Mouse (Mus musculus) lung, postnatal 14 days (tissue): ENCODE results near the gene Bcor.
A peak's percentile ranks its signal among the peaks of the same experiment; 100 is the strongest.

Experiments used
- DNase-seq: peaks from one replicate; pipeline ENCODE4 v3.0.0; 2021

The Bcor gene

DNA sequence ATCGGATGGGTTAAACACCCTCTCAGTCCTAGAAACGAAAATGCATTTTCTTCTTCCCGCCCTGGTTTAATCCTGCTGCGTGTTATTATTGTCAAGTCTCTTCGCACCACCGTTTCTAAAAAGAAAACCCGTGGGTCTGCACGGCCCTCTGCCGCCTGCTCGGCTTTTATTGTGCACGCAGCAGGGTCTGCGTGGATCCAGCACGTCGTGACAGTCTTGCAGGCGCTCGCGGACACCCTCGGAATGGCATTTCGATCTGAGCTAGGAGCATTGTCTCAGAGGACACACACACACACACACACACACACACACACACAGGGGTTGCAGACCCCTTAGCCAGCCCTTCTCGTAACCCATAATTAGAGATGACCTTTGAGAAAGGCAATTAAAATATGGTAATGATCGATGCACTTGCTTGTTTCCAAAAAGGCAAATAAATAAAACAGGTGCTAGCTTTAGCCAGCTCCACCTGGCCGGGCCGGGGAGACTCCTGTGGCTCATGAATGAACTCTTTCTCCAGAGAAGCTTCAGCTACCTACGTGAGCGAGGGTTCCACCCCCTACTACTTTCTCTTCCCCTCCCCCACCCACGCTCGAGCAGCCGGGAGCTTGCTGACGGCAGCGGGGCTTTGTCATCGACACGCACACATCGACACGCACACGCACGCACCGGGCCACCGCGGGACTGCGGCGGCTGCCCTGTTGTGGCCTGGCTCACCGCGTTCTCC lies 8.7 kb downstream of the Bcor start:
- DNase-seq: no peak

DNA sequence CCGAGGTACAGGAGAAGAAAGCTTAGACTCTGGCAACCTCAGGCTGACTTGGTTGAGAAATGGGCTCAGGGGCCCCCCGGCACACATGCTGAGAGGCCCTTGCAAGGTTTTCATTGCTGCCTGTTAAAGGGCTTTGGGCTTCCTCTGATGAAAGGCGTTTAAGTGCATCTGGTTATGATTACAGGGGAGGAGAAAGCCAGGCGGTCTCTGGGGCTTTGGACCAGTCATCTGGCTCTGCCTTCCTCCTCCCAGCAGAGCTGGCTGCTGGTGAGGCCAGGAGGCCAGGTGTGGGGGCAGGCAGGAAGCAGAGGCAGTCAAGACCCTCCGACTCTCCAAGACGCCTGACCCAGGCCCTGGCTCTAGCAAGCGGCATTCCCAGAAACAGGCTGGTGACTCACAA lies 9.7 kb downstream of the Bcor start:
- no peak for DNase-seq

DNA sequence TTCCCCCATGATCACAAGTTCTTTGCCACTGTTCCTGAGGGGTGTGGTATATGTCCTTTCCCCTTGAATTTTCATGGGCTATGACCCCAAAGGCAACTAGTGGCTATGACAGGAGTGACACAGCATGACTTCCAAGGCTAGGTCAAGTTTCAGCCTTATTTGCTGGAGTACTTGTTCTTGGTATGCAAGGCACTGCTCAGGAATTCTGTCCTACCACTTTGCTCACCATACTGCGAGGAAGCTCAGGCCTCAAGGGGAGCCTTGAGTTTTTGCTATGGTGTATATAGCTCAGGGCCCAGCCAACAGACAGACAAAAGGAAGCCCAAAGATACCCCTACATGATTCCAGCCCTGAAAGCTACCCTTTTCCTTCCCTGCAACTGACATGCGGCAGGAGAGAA lies 13.9 kb downstream of the Bcor start:
- DNase-seq: no peak

DNA sequence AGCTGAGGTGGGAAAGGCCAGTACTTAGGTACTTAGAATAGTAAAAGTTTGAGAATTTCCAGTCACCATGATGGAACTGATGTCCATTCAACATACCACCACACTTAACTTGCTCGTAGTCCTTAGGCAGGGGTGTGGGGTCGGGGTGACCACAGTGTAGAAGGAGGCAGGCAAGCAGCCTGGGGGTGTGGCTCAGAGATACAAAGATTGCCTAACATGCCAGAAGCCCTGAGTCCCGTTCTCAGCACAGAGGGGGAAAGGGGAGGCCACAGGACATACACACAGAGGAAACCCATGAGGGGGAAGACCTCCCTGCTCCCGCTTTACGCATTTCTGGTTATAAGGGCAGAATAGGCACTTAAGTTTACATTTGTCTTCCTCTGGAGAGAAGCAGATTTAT lies 17.3 kb downstream of the Bcor start:
- no peak for DNase-seq

DNA sequence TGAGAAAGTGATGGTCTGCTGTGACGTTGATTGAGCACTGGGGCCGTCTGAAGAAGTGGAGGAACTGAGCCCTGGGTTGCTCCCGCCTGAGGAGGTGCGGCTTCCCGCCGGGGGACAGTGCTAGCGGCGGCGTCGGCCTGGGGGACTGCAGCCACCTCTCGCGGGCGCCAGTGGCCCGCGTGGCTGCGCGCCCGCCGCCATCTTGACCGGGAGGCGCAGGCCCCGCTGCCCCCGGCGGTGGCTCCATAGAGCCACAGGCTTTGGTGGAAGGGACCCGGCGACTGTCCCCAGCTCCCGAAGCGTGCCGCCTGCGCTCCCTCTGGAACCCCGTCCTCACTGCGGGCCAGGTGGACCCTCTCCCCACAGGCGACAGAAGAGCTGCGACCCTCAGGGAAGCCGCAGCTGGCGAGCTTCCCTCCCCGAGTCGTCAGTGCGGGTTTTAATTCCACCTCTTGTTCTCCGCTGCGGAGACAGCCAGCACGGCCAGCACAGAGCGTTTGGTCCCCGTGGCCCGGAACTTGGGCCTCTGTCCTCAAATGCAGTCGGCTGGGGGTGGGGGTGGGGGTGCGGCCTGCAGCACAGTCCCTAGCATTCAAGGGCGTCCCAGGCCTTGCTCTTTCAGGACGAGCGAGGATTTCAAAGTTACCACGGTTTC lies 19.9 kb downstream of the Bcor start:
- DNase-seq: no peak

DNA sequence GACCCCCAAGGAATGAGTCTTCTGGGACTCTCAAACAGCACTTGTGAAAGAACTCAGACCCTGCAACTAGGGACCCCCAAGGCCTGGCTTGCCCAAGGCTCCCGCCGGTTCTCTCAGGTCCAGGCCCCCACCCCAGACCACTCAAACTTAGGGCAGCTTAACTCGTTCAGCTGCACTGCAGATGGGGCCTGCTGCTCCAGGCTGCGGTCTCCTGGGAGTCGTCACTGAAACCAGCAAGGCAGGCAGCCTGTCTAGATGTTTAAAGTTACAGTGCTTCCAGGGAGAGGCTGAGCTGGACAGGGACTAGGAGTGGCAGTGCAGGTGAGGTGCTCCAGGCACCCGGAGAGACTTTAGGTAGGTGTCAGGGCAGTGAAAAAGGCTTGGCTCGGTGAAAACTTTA lies 21.9 kb downstream of the Bcor start:
- no peak for DNase-seq

DNA sequence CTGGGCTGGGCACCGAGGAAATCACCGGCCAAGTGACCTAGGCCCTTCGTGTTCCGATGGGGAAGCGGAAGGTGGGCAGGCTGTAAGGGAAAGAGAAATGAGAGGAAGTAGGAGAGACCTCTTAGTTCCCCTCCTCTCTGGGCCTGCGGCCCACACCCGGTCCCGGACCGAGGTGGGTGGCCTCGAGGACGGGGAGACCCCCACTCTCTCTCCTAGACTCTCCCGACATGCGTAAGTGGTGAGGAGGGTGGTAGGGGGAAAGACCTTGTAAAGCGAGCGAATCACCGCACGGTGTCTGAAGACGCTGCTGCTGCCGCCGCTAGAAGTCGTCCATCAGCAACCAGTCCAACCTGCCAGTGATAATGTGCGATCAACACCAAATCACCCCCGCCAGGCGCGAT lies 23.0 kb downstream of the Bcor start:
- no peak for DNase-seq

DNA sequence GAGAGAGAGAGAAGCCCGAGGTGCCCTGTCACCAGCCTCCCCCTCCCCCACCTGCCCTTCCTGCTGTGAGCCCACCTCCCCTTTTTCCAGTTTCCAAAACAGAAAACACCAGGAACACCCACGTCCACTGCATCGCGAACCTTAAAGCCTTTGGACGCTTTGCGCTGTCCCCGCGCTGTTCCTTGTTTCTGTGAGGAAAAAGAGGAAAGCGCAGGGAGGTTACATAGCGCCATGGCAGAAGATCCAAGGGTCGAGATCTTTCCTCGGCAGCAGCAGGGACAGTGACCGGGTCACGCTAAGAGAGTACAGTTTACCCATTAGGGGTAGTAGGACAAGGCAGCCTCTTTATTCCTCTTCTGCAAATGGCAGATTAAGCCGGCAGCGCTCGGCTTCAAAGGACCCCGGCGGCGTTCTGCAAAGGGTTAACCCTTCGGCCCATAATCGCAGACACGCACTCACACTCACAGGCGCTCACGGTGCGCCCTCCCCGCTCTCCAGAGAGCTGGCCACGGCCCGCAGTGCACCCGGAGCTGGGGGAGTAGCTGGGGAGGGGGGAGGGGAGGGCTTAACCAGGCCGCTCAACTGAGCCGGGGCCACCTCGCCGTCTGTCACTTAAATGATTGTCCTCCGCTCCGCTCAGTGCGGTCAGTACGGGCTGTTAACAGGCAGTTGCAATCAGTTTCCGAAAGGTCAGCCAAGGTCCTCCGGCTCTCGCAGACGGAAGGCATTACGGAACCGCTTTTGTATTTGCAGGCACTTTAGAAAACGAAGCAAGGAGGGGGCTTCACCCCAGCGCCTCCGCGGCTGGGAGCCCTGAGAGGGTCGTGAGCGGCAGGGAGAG lies 23.7 kb downstream of the Bcor start:
- peak; percentile 64 for DNase-seq

DNA sequence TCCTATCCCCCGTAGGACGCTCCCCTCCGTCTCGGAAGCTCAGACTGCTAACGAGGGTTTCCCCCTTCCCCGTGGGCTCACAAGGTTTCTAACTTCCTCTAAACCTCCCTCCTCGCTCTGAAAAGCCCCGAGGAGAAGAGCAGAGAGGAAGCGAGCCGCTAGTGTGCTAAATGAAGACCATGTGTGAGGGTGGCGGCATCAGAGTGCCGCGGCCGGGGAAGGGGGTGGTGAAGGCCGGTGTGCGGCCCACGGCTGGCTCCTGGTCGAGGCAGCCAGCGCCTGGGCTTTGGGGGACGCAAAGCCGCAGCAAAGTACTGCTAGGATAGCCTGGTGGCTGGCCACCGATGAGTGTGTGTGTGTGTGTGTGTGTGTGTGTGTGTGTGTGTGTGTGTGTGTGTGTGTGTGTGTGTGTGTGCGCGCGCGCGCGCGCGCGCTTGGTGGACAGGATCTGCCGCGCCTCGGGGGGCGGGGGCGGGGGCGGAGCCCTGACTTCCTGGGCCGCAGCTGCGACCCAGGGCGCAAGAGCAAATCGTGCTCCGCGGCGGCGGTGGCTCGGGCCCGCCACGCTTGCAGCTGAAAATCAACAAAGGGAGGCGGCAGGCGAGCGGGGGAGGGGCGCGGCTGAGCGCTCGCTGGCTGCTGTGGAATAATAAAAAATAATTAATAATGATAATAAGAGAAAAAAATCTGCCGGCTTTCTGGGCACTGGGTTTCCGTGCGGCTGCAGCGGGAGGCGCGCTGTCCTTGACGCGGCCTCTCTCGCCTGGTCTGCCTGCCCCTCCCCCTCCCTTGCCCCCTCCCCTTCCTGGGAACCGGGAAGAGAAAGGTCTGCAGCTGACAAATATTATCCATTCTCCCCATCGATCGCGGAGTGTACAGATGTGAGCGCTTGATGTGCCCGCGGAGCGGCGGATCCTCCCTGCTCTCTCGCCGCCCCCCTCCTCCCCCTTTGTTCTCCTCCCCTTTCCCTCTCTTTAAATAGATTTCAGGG lies 24.7 kb downstream of the Bcor start:
- peak; percentile 75 for DNase-seq

DNA sequence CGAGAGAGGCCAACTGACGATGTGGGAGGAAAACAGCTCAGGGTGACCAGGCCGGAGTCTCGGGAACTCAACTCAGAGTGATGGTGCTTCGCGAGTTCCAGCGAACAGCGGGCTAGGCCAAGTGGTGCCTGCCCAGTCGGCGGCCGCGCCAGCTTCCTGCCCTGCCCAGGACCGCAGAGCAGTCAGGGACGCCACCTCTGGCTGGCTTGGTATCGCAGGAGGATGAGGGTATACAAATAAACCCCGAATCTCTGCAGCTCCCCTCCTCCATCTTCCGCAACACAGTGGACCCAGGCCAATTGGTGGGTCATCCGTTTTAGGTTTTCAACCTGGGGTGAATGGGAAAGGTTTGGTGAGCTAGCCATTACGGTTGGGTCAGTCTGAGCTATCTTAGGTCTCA lies 25.6 kb downstream of the Bcor start:
- DNase-seq: peak; percentile 82

DNA sequence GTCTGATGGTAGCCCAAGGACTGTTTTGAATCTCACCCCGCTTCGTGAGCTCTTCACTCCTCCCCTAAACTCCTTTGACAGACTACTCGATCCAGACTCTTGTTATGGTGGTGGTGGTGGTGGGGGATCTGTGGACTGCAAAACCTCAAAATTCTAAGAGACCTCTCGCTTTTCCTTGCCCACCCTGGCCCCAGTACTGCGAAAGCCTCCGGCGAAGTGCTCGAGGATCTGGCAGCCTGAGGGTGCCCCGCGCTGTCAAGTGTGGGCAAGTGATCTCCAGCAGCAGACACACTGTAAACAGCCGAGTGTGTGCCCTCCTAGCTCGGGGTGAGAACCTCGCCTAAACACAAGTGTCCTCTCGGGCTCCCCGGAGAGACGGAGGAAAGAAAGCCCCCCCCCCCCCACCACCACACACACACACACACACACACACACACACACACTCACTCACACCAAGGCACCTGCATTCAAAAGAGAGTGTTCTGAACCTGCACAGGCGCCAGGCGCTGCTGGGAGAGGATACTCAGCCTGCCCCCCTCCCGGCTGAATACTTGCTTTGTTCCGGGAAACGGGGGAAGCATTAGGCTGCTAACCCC lies 26.2 kb downstream of the Bcor start:
- DNase-seq: no peak

DNA sequence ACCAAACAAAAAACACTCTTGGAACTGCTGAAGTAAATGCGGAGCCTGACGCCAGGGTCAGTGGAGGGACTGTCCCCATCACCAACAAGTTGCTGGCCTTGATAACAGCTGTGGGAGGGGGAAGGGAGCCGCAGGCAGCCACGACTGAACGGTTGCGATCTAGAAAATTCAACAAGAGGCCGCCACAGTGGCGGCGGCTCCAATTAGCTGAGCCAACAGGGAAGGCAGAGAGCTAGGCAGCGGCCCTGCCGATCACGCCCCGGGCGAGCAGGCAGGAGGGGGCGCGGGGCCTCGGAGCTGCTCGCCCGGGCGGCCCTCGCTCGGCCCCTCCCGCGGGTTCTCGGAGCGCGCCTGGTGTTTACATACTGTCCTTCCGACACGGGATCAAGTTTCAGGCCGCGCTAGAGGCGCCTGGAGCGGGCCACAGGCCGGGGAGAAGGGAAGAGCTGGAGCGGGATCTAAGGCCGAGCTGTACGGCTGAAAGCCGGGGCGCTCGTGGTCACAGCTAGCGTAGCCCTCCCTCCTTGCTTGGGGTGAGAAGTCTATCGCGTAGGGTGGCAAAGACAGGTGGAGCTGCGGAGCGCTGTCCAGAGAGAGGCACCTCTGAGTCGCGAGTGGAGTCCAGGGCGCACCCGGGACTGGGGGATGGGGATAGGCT lies 26.8 kb downstream of the Bcor start:
- peak; percentile 67 for DNase-seq

DNA sequence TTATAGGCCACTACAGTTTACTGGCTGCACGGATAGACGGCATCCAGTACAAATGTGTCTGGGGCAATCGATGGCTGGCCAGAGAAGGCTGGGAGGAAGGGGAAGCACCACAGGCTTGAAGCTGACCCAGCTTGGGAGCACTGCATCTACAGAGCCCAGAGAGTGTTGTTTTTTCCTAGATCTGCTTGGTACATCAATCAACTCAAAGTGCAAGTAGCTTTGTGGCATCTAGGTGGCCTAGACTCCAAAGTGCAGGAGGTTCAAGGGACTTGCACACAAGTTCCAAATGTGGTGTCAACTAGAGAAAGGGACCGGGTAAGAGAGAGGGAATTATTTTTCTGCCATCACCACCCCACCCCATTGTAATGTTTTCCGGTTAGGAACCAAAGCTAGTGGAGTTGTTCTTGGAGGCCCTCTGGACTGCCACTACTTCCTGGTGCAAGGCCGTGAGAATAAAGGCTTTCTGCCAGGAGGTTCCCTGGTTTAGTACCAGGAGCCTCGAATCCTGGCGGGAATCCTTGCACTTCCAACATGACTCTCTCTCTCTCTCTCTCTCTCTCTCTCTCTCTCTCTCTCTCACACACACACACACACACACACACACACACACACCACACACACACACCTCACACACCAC lies 27.5 kb downstream of the Bcor start:
- DNase-seq: no peak

DNA sequence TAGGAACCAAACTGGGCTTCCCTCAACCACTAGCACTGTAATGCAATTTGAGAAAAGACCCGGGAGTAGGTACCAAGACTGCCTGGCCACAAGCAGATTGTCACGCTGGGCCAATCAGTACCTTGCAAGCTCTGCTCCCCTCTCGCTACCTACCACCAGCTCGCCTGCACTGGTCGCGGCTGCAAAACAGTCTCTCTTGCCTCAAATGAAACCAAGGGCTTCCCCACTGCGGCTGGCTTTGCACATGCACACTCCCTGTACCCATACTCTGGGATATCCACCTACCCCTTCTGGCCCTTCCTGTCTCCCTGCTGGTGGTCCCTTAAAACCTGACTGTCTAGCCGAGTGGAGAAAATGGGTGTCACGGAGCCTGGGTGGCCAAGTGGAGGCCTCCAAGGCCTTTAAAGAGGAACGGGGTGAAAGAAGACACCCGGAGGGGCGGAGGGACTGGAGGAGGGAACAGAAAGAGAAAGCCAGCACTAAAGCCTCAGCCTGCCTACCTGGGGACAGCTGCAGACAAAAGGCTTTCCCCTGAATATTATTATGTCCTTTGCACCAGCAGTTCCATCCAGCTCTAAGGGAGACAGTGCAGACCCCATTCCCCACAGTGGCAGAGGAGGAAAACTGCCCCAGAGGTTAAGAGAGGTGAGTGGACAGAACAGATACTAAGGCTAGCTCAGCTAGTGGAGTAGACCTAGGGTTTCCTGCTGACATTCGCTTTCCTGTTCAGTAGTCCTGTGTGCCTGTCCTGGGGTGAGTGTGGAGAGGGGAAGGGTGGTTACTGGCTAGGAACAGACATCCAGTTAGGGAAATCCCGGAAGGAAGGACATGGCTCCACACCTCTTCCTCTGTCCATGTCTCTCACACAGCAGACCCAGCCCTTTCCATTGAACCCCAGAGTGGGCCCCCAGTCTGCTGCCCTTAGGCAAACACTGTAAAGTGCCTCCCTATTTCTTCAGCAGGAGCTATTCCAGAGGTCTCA lies 30.0 kb downstream of the Bcor start:
- DNase-seq: no peak

DNA sequence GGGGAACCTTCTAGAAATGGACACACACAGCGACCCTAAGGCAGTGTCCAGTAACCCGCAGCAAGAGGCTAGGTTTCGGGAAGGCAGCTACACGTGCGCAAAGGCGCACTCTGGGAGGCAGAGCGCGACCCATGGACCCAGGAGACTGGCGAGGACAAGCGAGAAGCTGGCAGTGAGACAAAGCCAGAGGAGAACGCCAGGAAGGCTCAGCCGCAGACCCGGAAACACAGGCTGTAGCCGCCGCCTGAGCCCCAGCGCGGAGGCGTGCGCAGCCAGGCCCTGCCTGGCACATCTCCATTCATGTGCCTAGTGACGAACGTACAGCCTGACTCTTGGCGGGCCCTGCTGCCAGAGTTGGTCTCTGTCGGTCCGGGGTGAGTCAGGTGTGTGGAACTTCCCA lies 30.9 kb downstream of the Bcor start:
- peak; percentile 69 for DNase-seq

DNA sequence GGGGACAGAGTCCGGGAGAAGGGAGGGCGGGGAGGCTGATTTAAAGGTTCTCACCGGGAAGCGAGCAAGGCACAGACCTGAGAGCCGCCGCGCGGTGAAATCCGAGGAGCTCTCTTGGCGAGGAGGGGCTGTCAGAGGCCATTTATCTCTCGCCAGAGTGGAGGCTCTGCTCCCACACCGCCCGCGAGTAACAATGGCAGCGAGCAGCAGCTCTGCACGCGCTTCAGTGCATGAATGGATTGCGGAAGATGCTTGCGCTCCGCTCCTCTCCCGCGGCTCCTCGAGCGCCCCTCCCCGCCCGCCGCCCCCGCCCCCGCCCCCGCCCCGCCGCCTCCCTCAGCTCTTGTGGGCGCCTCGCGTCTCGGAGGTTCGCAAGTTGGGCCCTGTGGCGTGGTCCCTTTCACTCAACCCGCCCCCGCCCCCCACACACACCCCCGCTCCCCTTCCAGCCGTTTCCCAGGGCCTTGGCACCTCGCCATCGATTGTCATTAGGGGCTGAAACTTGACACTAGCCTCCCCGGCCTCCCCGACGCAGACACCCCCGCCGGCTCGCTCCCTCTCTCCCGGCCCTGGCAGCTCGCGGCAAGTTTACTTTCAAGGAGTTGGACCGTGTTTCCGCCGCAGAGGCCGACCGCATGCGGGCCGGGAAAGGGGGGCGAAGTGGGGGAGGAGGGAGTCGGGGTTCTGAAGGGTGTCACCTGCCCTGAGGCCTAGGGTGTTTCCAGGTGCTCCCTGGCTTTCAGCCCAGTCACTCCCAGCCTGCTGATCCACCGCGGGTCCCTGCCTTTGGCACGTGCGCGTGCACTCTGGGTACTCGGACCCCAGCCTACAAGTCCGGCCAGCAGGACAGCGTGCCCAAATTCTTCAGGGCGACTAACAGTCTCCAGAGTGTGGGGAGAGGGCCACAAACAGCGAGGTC lies 31.7 kb downstream of the Bcor start:
- DNase-seq: peak; percentile 65

DNA sequence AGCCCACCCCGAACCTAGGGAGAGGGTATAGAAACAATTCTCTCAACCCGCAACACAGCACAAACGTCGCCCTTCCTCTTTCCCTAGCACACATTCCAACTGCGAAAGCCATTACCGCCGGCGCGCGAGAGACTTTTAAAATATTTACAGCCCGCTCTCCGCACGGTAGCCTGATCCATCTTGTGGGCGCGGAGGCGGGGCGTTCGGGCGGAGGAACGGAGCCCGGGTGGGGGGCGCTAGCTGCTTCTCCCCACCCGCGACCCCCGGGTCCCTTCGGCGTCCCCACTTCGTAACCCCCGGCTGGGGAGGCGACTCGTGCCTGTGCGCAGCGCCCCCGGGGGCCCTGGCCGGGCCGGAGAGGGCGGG lies 32.4 kb downstream of the Bcor start:
- no peak for DNase-seq

DNA sequence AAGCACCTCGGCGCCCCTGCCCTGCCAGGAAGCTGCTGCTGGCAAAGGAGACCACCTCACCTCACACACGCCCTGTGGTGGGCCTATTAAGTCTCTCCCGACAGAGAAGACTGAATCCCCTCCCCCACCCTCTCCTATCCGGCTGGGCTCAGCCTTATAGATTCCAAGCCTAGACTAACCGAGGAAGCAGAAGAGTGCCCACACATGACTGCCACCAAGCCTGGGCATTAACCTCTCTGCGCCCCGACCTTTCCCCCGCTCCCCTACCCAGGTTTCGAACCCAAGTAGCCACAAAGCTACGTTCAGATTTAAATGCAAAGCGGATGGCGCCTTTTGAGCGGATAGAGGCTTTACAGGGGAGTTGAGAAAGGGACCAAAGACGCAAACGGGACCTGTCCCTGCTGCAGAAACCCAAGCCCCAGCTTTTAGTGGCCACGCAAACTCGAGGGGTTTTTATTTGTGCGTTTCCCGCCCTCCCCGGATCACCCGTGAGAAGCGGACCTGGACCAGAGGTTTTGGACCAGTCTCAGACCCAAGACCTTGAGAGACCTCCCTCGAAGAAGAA lies 33.0 kb downstream of the Bcor start:
- no peak for DNase-seq
